Mouse (Mus musculus): ENCODE measurements around the gene D630003M21Rik.

DNA sequence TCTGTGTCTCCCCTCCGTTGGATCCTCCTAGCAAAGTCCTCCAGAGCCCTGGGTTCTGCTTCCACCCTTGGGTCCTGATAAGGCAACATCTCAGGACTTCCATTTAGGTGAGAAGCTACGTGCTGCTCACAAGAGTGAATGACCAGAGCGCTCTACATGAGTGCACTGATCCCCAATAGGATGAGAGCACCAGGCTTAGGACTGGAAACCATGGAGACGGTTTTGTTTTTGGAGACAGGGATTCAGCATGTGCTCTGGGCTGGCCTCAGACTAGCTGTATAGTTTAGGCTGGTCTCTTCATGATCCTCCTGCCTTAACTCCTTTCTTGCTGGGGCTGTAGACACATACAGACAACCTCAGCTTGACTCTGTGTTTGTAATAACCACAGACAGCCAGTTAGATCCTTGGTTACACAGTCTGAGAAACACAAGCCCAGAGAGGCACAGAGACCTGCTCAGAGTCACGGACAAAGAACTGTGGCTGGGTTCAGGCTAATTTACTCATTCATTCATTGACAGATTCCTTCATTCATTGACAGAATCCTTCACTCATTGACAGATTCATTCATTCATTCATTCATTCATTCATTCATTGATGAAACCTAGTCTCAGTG is 12.2 kb upstream of the D630003M21Rik start:
- no peak for TF ChIP-seq CTCF (IDR thresholded peaks at IDR 0.05; ENCODE audit: low read depth, low read length)
- no peak for TF ChIP-seq POLR2A (IDR thresholded peaks at IDR 0.05; ENCODE audit: extremely low read depth, insufficient read depth, low read length)
